26 mouse cellular contexts compared by ENCODE assay signal in the genomic region with DNA sequence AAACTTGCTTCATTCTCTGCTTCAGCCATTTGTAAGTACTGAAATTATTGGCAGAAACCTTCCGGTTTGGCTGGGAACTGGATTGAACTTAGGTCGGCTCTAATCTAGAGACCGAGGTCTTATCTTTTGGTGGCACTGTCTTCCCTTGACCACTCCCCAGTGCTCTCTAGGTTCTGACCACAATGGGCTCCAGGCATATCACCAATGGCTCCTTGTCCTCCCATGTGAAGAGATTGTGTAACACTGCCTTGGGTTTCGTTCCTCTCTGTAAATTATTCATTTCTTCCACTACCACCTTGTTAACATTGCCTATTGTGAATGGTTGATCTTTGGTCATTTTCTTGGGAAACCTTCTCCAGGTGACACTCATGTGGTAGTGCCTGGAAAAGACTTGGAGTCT. TPM values are rescaled to one million over a fixed set of nuclear protein-coding genes. Genes with fewer than 3 reads are reported as not detected.
DNase-seq lines count a peak whose midpoint lies in the region; ATAC-seq and TF ChIP-seq lines count a peak whose summit lies in the region.
"Had no signal": no experiment of that assay in that cellular context is flagged by ENCODE, and none has a peak within 500 bp of the region (broad histone marks: within the 10 kb centered on the region; RNA-seq: fewer than 3 reads in every experiment).

No protein-coding gene starts in this region.

- H3K27ac ChIP-seq in layer of hippocampus, adult 2 months, result peak overlapping the region; percentile 1; the same call in 1 of the 2 replicates
- no peak overlapping the region for H3K27ac ChIP-seq in intestine, embryonic 15.5 days
- H3K27ac ChIP-seq in liver, embryonic 12.5 days, result no peak overlapping the region
- H3K27ac ChIP-seq: embryonic facial prominence, embryonic 10.5 days; forebrain, embryonic 10.5 days; heart, embryonic 15.5 days; hindbrain, embryonic 14.5 days; kidney, embryonic 15.5 days; limb, embryonic 13.5 days; midbrain, embryonic 10.5 days; neural tube, embryonic 13.5 days had no signal

- H3K4me2 ChIP-seq in intestine, embryonic 15.5 days (replicated peaks), result no peak overlapping the region
- no peak overlapping the region for H3K4me2 ChIP-seq in liver, embryonic 12.5 days
- H3K4me2 ChIP-seq: heart, embryonic 15.5 days; hindbrain, embryonic 14.5 days; kidney, embryonic 15.5 days; limb, embryonic 13.5 days; lung, embryonic 14.5 days; neural tube, embryonic 13.5 days had no signal

- WGBS in intestine, embryonic 15.5 days, result 69% methylated on average over 4 of the region's 4 CpGs
- WGBS in liver, embryonic 12.5 days (ENCODE audit: insufficient replicate concordance), result 18% methylated on average over 4 of the region's 4 CpGs
- WGBS in lung, adult 2 months, result 83% methylated on average over 4 of the region's 4 CpGs

- TF ChIP-seq POLR2A in lung, adult 2 months (IDR thresholded peaks at IDR 0.05; ENCODE audit: borderline replicate concordance, extremely low read depth, low read depth, low read length), result no peak

- DNase-seq in layer of hippocampus, adult 2 months (ENCODE audit: low spot score in 2 of 2), result no peak
- DNase-seq in layer of hippocampus, adult 18-20 months (ENCODE audit: low spot score in 2 of 2), result no peak
- no peak for DNase-seq in lung, adult 2 months
- no peak for DNase-seq in retina, postnatal 1 day
- no peak for DNase-seq in adrenal gland, postnatal 36 days
- DNase-seq: adrenal gland, adult 8-10 months; cerebellum, adult 2 months; gastrocnemius, postnatal 36 days; heart, postnatal 36 days; layer of hippocampus, adult 9-11 months; lung, embryonic 14.5 days had no signal

- peaks cover 13% of the 10 kb centered on the region for H3K4me1 ChIP-seq in intestine, embryonic 15.5 days (replicated peaks)
- peaks cover 37% of the 10 kb centered on the region for H3K4me1 ChIP-seq in liver, embryonic 12.5 days
- no peaks in the 10 kb centered on the region for H3K4me1 ChIP-seq in lung, adult 2 months (ENCODE audit: control insufficient read depth, insufficient read depth, low read length)
- H3K4me1 ChIP-seq: limb, embryonic 13.5 days had no signal

- no peak overlapping the region for H3K9ac ChIP-seq in intestine, embryonic 15.5 days
- H3K9ac ChIP-seq in liver, embryonic 12.5 days, result no peak overlapping the region
- H3K9ac ChIP-seq: heart, embryonic 15.5 days; hindbrain, embryonic 14.5 days; kidney, embryonic 15.5 days; limb, embryonic 13.5 days; lung, embryonic 14.5 days; neural tube, embryonic 13.5 days had no signal

- TF ChIP-seq CTCF in layer of hippocampus, adult 2 months (conservative IDR thresholded peaks at IDR 0.05), result no peak
- TF ChIP-seq CTCF in lung, adult 2 months (IDR thresholded peaks at IDR 0.05; ENCODE audit: insufficient read depth, low read length), result no peak

- ATAC-seq in intestine, embryonic 15.5 days, result peak; percentile 70
- 0 out of 2 replicates have a peak, but pooled peaks have one; percentile 42 for ATAC-seq in liver, embryonic 12.5 days
- ATAC-seq in megakaryocyte-erythroid progenitor cell, adult 5-6 weeks (replicated peaks; ENCODE audit: low FRiP score, low TSS enrichment, poor library complexity, severe bottlenecking), result peak; percentile 54
- ATAC-seq: inflammation-experienced regulatory T-cells, adult 6 months; midbrain, embryonic 16.5 days; Patski had no signal

- H3K9me3 ChIP-seq in intestine, embryonic 15.5 days, result no peaks in the 10 kb centered on the region
- no peaks in the 10 kb centered on the region for H3K9me3 ChIP-seq in liver, embryonic 12.5 days (replicated peaks)
- H3K9me3 ChIP-seq: embryonic facial prominence, embryonic 10.5 days; forebrain, embryonic 10.5 days; heart, embryonic 15.5 days; kidney, embryonic 15.5 days; limb, embryonic 13.5 days; midbrain, embryonic 10.5 days; neural tube, embryonic 13.5 days had no signal

- H3K36me3 ChIP-seq in intestine, embryonic 15.5 days, result no peaks in the 10 kb centered on the region
- H3K36me3 ChIP-seq in liver, embryonic 12.5 days, result no peaks in the 10 kb centered on the region
- H3K36me3 ChIP-seq: embryonic facial prominence, embryonic 10.5 days; forebrain, embryonic 10.5 days; heart, embryonic 15.5 days; kidney, embryonic 15.5 days; limb, embryonic 13.5 days; midbrain, embryonic 10.5 days; neural tube, embryonic 13.5 days had no signal

- H3K27me3 ChIP-seq in intestine, embryonic 15.5 days (replicated peaks), result no peaks in the 10 kb centered on the region
- H3K27me3 ChIP-seq in liver, embryonic 12.5 days (replicated peaks), result no peaks in the 10 kb centered on the region
- H3K27me3 ChIP-seq: heart, embryonic 15.5 days; kidney, embryonic 15.5 days; limb, embryonic 13.5 days; neural tube, embryonic 13.5 days; Patski had no signal

- no peak overlapping the region for H3K4me3 ChIP-seq in layer of hippocampus, adult 2 months
- no peak overlapping the region for H3K4me3 ChIP-seq in intestine, embryonic 15.5 days (replicated peaks)
- H3K4me3 ChIP-seq in liver, embryonic 12.5 days, result no peak overlapping the region
- no peak overlapping the region for H3K4me3 ChIP-seq in lung, adult 2 months (replicated peaks; ENCODE audit: extremely low read depth, low read depth, low read length)
- H3K4me3 ChIP-seq: embryonic facial prominence, embryonic 10.5 days; forebrain, embryonic 10.5 days; heart, embryonic 15.5 days; kidney, embryonic 15.5 days; limb, embryonic 13.5 days; midbrain, embryonic 10.5 days; myocyte; neural tube, embryonic 13.5 days had no signal

RNA-seq across cellular contexts. Expression of gene Iqgap2, which starts 56.7 kb away (rescaled TPM):
- 10 to 100 TPM; 95.2 to 97.7 TPM for total RNA-seq in layer of hippocampus, adult 2 months (2021)
- total RNA-seq in layer of hippocampus, adult 18-20 months (2021), result 10 to 100 TPM; 86.1 to 90.8 TPM
- 27.3 and 28.6 TPM in 2 replicates for polyA plus RNA-seq in intestine, embryonic 15.5 days (2015; fragmentation: Nextera tagmentation; extraction: Ambion mirVana)
- 14.5 and 14.7 TPM in 2 replicates for polyA plus RNA-seq in liver, embryonic 12.5 days (2016; fragmentation: Nextera tagmentation; extraction: Ambion mirVana)
- 42.7 and 49.2 TPM in 2 replicates for total RNA-seq in megakaryocyte-erythroid progenitor cell, adult 5-6 weeks (2014; fragmentation: Nextera tagmentation)
- 91.1 and 135 TPM in 2 replicates for total RNA-seq in megakaryocyte-erythroid progenitor cell, adult 5-6 weeks (2017)
- polyA plus RNA-seq in lung, adult 2 months (2012; rRNA removed), result 1.7 and 2.4 TPM in 2 replicates
- 100 to 1,000 TPM; 149 to 229 TPM for total RNA-seq in adrenal gland, postnatal 36 days (2021)
